Mouse (Mus musculus) heart, embryonic 14.5 days (tissue): Measurements from ENCODE around the gene Tcaf1. TPM values are rescaled to one million over a fixed set of nuclear protein-coding genes. Genes with fewer than 3 reads are reported as not detected.

ENCODE experiments used
- ATAC-seq: fragments of 200-750 bp; cut with Nextera tagmentation; 2 replicates; pipeline ENCODE4 v1.8.0; 2017; ENCODE audit warnings: low read depth, moderate TSS enrichment; ENCODE audit not compliant: insufficient number of reproducible peaks, insufficient read depth, low FRiP score
- H3K27ac ChIP-seq, 2 experiments: fragments of 200-500 bp in 1 of 2; fragments of 300-500 bp in 1 of 2; sonication (generic) in 1 of 2; replicated peaks in 1 of 2; 2 replicates each; pipeline ENCODE4 v1.5.1; 2012 to 2014; ENCODE audit warnings: low read depth in 2 of 2, low read length in 2 of 2, control low read depth in 1 of 2, mild to moderate bottlenecking in 1 of 2, mixed read lengths in 1 of 2; ENCODE audit not compliant: control insufficient read depth in 1 of 2, insufficient read depth in 1 of 2
- H3K27me3 ChIP-seq: fragments of 300-500 bp; sonication (generic); 2 replicates; pipeline ENCODE4 v1.6.1; 2014; ENCODE audit warnings: mild to moderate bottlenecking, low read length, control low read depth; ENCODE audit not compliant: control insufficient read depth, insufficient read depth
- H3K36me3 ChIP-seq: fragments of 300-500 bp; sonication (generic); 2 replicates; pipeline ENCODE4 v1.6.1; 2014; ENCODE audit warnings: mild to moderate bottlenecking, control low read depth, low read length, mixed read lengths; ENCODE audit not compliant: control insufficient read depth, insufficient read depth
- H3K4me1 ChIP-seq, 2 experiments: fragments of 200-500 bp in 1 of 2; fragments of 300-500 bp in 1 of 2; sonication (generic) in 1 of 2; 2 replicates each; pipeline ENCODE4 v1.6.1; 2012 to 2014; ENCODE audit warnings: low read length in 2 of 2, control low read depth in 1 of 2, mixed read lengths in 1 of 2; ENCODE audit not compliant: control insufficient read depth in 2 of 2, insufficient read depth in 2 of 2
- H3K4me2 ChIP-seq: fragments of 300-500 bp; sonication (generic); 2 replicates; pipeline ENCODE4 v1.6.1; 2014; ENCODE audit warnings: mild to moderate bottlenecking, low read length
- H3K4me3 ChIP-seq, 2 experiments: fragments of 200-500 bp in 1 of 2; fragments of 300-500 bp in 1 of 2; sonication (generic) in 1 of 2; 2 replicates each; pipeline ENCODE4 v1.5.1; 2012 to 2014; ENCODE audit warnings: low read length in 2 of 2, mild to moderate bottlenecking in 2 of 2, control low read depth in 1 of 2, low read depth in 1 of 2, moderate library complexity in 1 of 2; ENCODE audit not compliant: control insufficient read depth in 1 of 2, insufficient read depth in 1 of 2
- H3K9ac ChIP-seq: fragments of 300-500 bp; sonication (generic); 2 replicates; pipeline ENCODE4 v1.6.1; 2014; ENCODE audit warnings: mild to moderate bottlenecking, low read length
- H3K9me3 ChIP-seq: fragments of 300-500 bp; sonication (generic); 2 replicates; pipeline ENCODE4 v1.6.1; 2016; ENCODE audit warnings: low read length, control low read depth; ENCODE audit not compliant: control insufficient read depth
- WGBS: fragments of 180-500 bp; shearing (Covaris S2); extraction: QIAGEN DNeasy Blood & Tissue Kit; methylation state at CpG from one replicate; pipeline ENCODE4 v1.1.7; 2014; 5-methylcytosine and 5-hydroxymethylcytosine counted together
- polyA plus RNA-seq: library from polyadenylated mRNA; unstranded; fragments of >200 nt; fragmentation: Nextera tagmentation; extraction: Ambion mirVana; gene quantifications from 2 replicates; pipeline ENCODE4 v1.2.1, GENCODE M21; 2014

Tcaf1 gene
- polyA plus RNA-seq, 1 experiment from 2014 or later = 50.9 TPM

- peak; percentile 89 for ATAC-seq
- peak overlapping the region; percentile 90 for H3K4me2 ChIP-seq
- no peaks in the 10 kb centered on the region for H3K9me3 ChIP-seq
- peak overlapping the region; percentile 84 to 89 for H3K27ac ChIP-seq
- H3K4me3 ChIP-seq = peak overlapping the region; percentile 62 to 72
- peak overlapping the region; percentile 86 for H3K9ac ChIP-seq
- H3K36me3 ChIP-seq = peaks cover 10% of the 10 kb centered on the region
- H3K4me1 ChIP-seq = peaks cover 0 to 10% of the 10 kb centered on the region in 2 experiments; a peak in 2 of 4 replicates
- no peaks in the 10 kb centered on the region for H3K27me3 ChIP-seq
- 0% methylated on average over 32 of the region's 32 CpGs for WGBS
These were observed 17.2 kb downstream of the Tcaf1 start for GRCm38 (mm10) chr6:42692517-42693190.

GRCm38 (mm10) chr6:42692154-42692516 is 17.8 kb downstream of the Tcaf1 start:
- peak overlapping the region; percentile 86 for H3K9ac ChIP-seq
- H3K27ac ChIP-seq = peak overlapping the region; percentile 84 to 89
- peak; percentile 85 for ATAC-seq
- H3K4me3 ChIP-seq = peak overlapping the region; percentile 62 to 72
- no peaks in the 10 kb centered on the region for H3K9me3 ChIP-seq
- H3K36me3 ChIP-seq = peaks cover 9% of the 10 kb centered on the region
- H3K4me2 ChIP-seq = peak overlapping the region; percentile 90
- under 1% methylated on average over 10 of the region's 10 CpGs for WGBS
- no peaks in the 10 kb centered on the region for H3K27me3 ChIP-seq
- peaks cover 0 to 10% of the 10 kb centered on the region in 2 experiments; a peak in 2 of 4 replicates for H3K4me1 ChIP-seq

- no peaks in the 10 kb centered on the region for H3K9me3 ChIP-seq
- no peak overlapping the region for H3K4me3 ChIP-seq
- peaks cover 30% of the 10 kb centered on the region for H3K36me3 ChIP-seq
- H3K4me2 ChIP-seq = no peak overlapping the region
- H3K27me3 ChIP-seq = no peaks in the 10 kb centered on the region
- ATAC-seq = no peak
- H3K9ac ChIP-seq = no peak overlapping the region
- no peak overlapping the region for H3K27ac ChIP-seq
- H3K4me1 ChIP-seq = peaks cover 0 to 10% of the 10 kb centered on the region in 2 experiments; a peak in 2 of 4 replicates
These were observed 20.1 kb downstream of the Tcaf1 start for GRCm38 (mm10) chr6:42689761-42690160.

GRCm38 (mm10) chr6:42687907-42688306 is 22.0 kb downstream of the Tcaf1 start:
- Histone ChIP-seq H3K27ac (no peak overlapping the region), H3K9ac (no peak overlapping the region), H3K4me2 (no peak overlapping the region), H3K27me3 (no peaks in the 10 kb centered on the region), H3K9me3 (no peaks in the 10 kb centered on the region), H3K4me1 (peaks cover 0 to 6% of the 10 kb centered on the region in 2 experiments; a peak in 1 of 4 replicates), H3K4me3 (no peak overlapping the region), H3K36me3 (peaks cover 46% of the 10 kb centered on the region)
- ATAC-seq = no peak
- 85% methylated on average over 5 of the region's 5 CpGs for WGBS

- WGBS = 81% methylated on average over 7 of the region's 7 CpGs
- ATAC-seq = no peak
- no peak overlapping the region for H3K27ac ChIP-seq
These were observed 29.8 kb downstream of the Tcaf1 start for GRCm38 (mm10) chr6:42680077-42680476.

GRCm38 (mm10) chr6:42676011-42676410 is 33.9 kb downstream of the Tcaf1 start:
- WGBS = 91% methylated on average over 3 of the region's 3 CpGs
- H3K27me3 ChIP-seq = no peaks in the 10 kb centered on the region
- ATAC-seq = no peak
- no peak overlapping the region for H3K4me2 ChIP-seq
- H3K9ac ChIP-seq = no peak overlapping the region
- no peaks in the 10 kb centered on the region for H3K9me3 ChIP-seq
- H3K36me3 ChIP-seq = peaks cover 92% of the 10 kb centered on the region
- no peak overlapping the region for H3K4me3 ChIP-seq
- H3K4me1 ChIP-seq = no peaks in the 10 kb centered on the region
- no peak overlapping the region for H3K27ac ChIP-seq

More at GRCm38 (mm10) chr6:42680077-42680476, 29.8 kb downstream of the Tcaf1 start:
- H3K27me3 ChIP-seq = no peaks in the 10 kb centered on the region
- no peak overlapping the region for H3K9ac ChIP-seq
- no peaks in the 10 kb centered on the region for H3K4me1 ChIP-seq
- H3K4me3 ChIP-seq = no peak overlapping the region
- H3K4me2 ChIP-seq = no peak overlapping the region
- peaks cover 82% of the 10 kb centered on the region for H3K36me3 ChIP-seq
- H3K9me3 ChIP-seq = no peaks in the 10 kb centered on the region

GRCm38 (mm10) chr6:42671767-42672166 is 38.1 kb downstream of the Tcaf1 start:
- no peak overlapping the region for H3K9ac ChIP-seq
- peaks cover 63% of the 10 kb centered on the region for H3K36me3 ChIP-seq
- H3K27me3 ChIP-seq = no peaks in the 10 kb centered on the region
- ATAC-seq = no peak
- no peaks in the 10 kb centered on the region for H3K4me1 ChIP-seq
- H3K9me3 ChIP-seq = no peaks in the 10 kb centered on the region
- H3K27ac ChIP-seq = no peak overlapping the region
- no peak overlapping the region for H3K4me2 ChIP-seq
- H3K4me3 ChIP-seq = no peak overlapping the region
- 77% methylated on average over 1 of the region's 1 CpGs for WGBS

GRCm38 (mm10) chr6:42667722-42668121 is 42.2 kb downstream of the Tcaf1 start:
- no peaks in the 10 kb centered on the region for H3K4me1 ChIP-seq
- no peak for ATAC-seq
- H3K4me3 ChIP-seq = no peak overlapping the region
- no peaks in the 10 kb centered on the region for H3K9me3 ChIP-seq
- H3K4me2 ChIP-seq = no peak overlapping the region
- H3K27ac ChIP-seq = no peak overlapping the region
- peaks cover 22% of the 10 kb centered on the region for H3K36me3 ChIP-seq
- H3K9ac ChIP-seq = no peak overlapping the region
- WGBS = 100% methylated on average over 2 of the region's 2 CpGs
- H3K27me3 ChIP-seq = no peaks in the 10 kb centered on the region
